Mouse (Mus musculus) hindbrain, embryonic 16.5 days (tissue): ENCODE measurements around the gene Eri3. TPM values are rescaled to one million over a fixed set of nuclear protein-coding genes. Genes with fewer than 3 reads are reported as not detected.

Source experiments
- ATAC-seq: fragments of 200-750 bp; cut with Nextera tagmentation; 2 replicates; pipeline ENCODE4 v1.8.0; 2017; ENCODE audit warnings: moderate TSS enrichment, moderate library complexity
- H3K27ac ChIP-seq: fragments of 300-500 bp; sonication (generic); 2 replicates; pipeline ENCODE4 v1.5.1; 2014; ENCODE audit warnings: low read depth, mild to moderate bottlenecking, control low read depth, low read length, moderate library complexity
- H3K27me3 ChIP-seq: fragments of 300-500 bp; sonication (generic); replicated peaks from 2 replicates; pipeline ENCODE4 v1.6.1; 2014; ENCODE audit warnings: low read length; ENCODE audit not compliant: control insufficient read depth, insufficient read depth
- H3K36me3 ChIP-seq: fragments of 300-500 bp; sonication (generic); 2 replicates; pipeline ENCODE4 v1.6.1; 2014; ENCODE audit warnings: mild to moderate bottlenecking, low read length, moderate library complexity, mixed read lengths; ENCODE audit not compliant: control insufficient read depth, insufficient read depth
- H3K4me1 ChIP-seq: fragments of 300-500 bp; sonication (generic); 2 replicates; pipeline ENCODE4 v1.6.1; 2014; ENCODE audit warnings: low read depth, low read length; ENCODE audit not compliant: control insufficient read depth, insufficient read depth
- H3K4me2 ChIP-seq: fragments of 300-500 bp; sonication (generic); 2 replicates; pipeline ENCODE4 v1.6.1; 2014; ENCODE audit warnings: mild to moderate bottlenecking, low read length, control low read depth, moderate library complexity
- H3K4me3 ChIP-seq: fragments of 300-500 bp; sonication (generic); 2 replicates; pipeline ENCODE4 v1.5.1; 2014; ENCODE audit warnings: mild to moderate bottlenecking, low read length, control low read depth, moderate library complexity
- H3K9ac ChIP-seq: fragments of 300-500 bp; sonication (generic); 2 replicates; pipeline ENCODE4 v1.6.1; 2014; ENCODE audit warnings: low read depth, mild to moderate bottlenecking, control low read depth, low read length, moderate library complexity
- H3K9me3 ChIP-seq: fragments of 300-500 bp; sonication (generic); 2 replicates; pipeline ENCODE4 v1.6.1; 2014; ENCODE audit warnings: mild to moderate bottlenecking, low read length, moderate library complexity; ENCODE audit not compliant: control insufficient read depth
- WGBS: fragments of 180-500 bp; shearing (Covaris S2); extraction: QIAGEN DNeasy Blood & Tissue Kit; methylation state at CpG from one replicate; pipeline ENCODE4 v1.1.7; 2014; 5-methylcytosine and 5-hydroxymethylcytosine counted together
- polyA plus RNA-seq: library from polyadenylated mRNA; unstranded; fragments of >200 nt; fragmentation: Nextera tagmentation; extraction: Ambion mirVana; gene quantifications from 2 replicates; pipeline ENCODE4 v1.2.1, GENCODE M21; 2015

Gene Eri3
- polyA plus RNA-seq, 1 experiment from 2014 or later: 276 TPM

DNA sequence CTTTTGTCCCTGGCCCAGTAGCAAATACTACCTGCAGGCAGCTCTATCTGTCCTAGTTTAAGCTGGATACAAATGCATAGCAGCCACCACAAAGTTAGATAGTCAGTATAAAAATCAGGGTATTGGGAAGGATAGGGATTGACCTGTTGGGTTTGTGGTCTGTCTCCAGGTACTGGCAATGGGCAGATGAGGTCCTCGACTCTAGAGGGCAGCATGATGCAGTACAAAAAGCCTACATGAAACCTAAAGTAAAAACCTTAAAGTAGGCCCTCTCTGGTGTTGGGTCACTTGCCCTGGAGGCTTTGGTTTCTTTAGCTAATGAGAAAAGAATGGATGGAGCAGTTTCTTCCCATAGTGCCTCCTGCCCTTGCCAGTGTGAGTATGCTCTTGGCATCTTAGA, 78.3 kb downstream of the Eri3 start:
- Histone ChIP-seq H3K27me3 (no peaks in the 10 kb centered on the region), H3K4me2 (no peak overlapping the region), H3K9me3 (no peaks in the 10 kb centered on the region), H3K27ac (no peak overlapping the region), H3K9ac (no peak overlapping the region), H3K4me3 (no peak overlapping the region), H3K4me1 (peaks cover 7% of the 10 kb centered on the region), H3K36me3 (no peaks in the 10 kb centered on the region)
- no peak for ATAC-seq
- 76% methylated on average over 1 of the region's 1 CpGs for WGBS

DNA sequence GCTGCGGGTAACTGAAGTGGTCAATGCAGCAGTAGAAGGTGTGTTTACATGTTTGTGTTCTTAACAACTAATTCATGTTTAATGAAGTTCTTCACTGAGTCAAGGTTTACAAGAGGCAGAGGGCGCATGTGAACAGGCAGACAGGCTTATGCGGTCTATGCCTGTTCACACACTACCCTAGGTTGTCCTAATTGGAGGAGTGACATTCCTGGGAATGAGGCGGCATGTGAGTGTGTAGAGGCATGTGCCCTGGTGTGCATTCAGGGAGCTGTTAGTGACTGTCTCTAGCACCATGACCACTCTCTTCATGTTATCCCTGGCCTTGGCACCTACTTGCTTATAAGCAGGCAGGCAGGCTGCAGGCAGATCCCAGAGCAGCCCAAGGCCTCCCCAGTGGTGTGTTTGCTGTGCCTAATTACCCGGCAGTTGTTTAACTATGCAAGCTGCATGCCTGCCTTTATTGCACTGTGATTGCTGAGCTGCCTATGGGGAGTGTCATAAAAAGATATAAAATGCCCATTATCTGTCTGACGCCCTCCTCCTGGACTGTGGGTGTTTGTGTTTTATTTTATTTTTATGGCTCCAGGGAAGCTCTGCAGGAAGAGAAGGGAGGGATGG, 80.0 kb downstream of the Eri3 start:
- H3K36me3 ChIP-seq: no peaks in the 10 kb centered on the region
- H3K4me3 ChIP-seq: no peak overlapping the region
- WGBS: 63% methylated on average over 6 of the region's 6 CpGs
- H3K27ac ChIP-seq: no peak overlapping the region; the same call in 1 of the 2 replicates
- H3K4me2 ChIP-seq: no peak overlapping the region
- no peaks in the 10 kb centered on the region for H3K9me3 ChIP-seq
- peaks cover 3% of the 10 kb centered on the region for H3K4me1 ChIP-seq
- no peaks in the 10 kb centered on the region for H3K27me3 ChIP-seq
- H3K9ac ChIP-seq: no peak overlapping the region
- ATAC-seq: peak; percentile 73

DNA sequence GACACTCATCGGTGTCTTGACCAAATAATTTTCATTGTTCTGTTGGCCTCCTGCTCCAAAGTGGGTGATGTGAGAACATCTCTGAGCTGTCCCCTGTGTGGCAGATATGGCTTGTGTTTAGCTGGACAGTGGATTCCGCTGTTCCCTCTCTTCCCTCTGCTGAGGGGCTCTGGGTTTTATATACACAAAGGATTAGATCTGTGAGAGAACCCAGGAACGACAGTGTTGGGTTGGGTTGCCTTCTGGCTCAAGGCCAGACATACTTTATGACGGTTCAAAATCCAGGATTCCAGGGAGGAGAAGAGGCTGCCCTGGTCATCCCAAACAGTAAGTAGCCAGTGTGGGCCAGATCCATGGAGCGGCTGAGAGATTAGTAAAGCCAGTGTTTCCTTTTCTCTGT, 83.4 kb downstream of the Eri3 start:
- Histone ChIP-seq H3K36me3 (no peaks in the 10 kb centered on the region), H3K9me3 (no peaks in the 10 kb centered on the region), H3K4me2 (no peak overlapping the region), H3K27ac (no peak overlapping the region), H3K9ac (no peak overlapping the region), H3K27me3 (no peaks in the 10 kb centered on the region), H3K4me3 (no peak overlapping the region), H3K4me1 (peaks cover 15% of the 10 kb centered on the region)
- 73% methylated on average over 5 of the region's 5 CpGs for WGBS
- no peak for ATAC-seq

DNA sequence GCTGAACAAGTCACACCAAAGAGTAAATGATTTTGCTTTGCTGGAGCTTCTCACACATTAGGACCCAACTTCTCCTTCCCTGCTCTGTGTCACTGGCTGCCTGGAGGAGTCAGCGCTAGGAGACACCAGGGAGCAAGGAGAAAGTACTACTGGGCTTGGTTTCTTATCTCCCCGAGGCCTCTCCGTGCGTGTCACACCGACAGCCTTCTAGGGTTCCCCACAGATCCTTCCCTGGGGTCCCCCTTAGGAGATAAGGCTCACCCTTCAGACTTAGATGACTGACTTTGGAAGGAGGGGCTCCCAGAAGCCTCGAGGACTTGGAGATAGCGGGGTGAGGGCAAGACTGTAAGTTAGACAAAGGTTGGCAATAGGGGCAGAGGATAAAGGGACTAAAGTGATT, 84.5 kb downstream of the Eri3 start:
- ATAC-seq: no peak
- H3K4me3 ChIP-seq: no peak overlapping the region
- H3K27ac ChIP-seq: no peak overlapping the region
- peaks cover 15% of the 10 kb centered on the region for H3K4me1 ChIP-seq
- no peak overlapping the region for H3K9ac ChIP-seq
- 94% methylated on average over 7 of the region's 7 CpGs for WGBS
- no peaks in the 10 kb centered on the region for H3K36me3 ChIP-seq
- H3K4me2 ChIP-seq: no peak overlapping the region
- no peaks in the 10 kb centered on the region for H3K9me3 ChIP-seq
- no peaks in the 10 kb centered on the region for H3K27me3 ChIP-seq

DNA sequence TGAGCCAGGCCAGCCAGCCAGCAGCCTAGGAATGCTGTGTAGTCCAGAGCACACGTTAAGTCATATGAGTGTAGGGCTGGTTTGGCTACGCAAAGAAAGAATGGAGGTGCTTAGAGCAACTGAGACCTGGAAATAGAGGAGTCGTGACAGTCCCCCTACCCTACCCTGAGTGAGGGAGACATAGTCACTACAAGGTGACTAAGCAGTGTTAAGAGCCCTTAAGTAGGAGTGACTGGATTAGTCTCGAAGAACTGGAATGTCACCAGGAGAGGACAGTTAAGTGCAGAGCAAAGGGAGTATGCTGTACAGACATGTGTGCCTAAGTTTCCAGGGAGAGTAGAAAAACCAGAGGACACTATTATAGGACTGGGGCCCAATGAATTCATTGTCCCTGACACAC, 86.0 kb downstream of the Eri3 start:
- Histone ChIP-seq H3K4me3 (no peak overlapping the region), H3K9ac (no peak overlapping the region), H3K4me1 (peaks cover 12% of the 10 kb centered on the region), H3K9me3 (no peaks in the 10 kb centered on the region), H3K36me3 (no peaks in the 10 kb centered on the region; the same call in 1 of the 2 replicates), H3K27ac (no peak overlapping the region; the same call in 1 of the 2 replicates), H3K27me3 (no peaks in the 10 kb centered on the region), H3K4me2 (no peak overlapping the region)
- WGBS: 88% methylated on average over 4 of the region's 4 CpGs
- peak; percentile 37; the same call in 1 of the 2 replicates for ATAC-seq

DNA sequence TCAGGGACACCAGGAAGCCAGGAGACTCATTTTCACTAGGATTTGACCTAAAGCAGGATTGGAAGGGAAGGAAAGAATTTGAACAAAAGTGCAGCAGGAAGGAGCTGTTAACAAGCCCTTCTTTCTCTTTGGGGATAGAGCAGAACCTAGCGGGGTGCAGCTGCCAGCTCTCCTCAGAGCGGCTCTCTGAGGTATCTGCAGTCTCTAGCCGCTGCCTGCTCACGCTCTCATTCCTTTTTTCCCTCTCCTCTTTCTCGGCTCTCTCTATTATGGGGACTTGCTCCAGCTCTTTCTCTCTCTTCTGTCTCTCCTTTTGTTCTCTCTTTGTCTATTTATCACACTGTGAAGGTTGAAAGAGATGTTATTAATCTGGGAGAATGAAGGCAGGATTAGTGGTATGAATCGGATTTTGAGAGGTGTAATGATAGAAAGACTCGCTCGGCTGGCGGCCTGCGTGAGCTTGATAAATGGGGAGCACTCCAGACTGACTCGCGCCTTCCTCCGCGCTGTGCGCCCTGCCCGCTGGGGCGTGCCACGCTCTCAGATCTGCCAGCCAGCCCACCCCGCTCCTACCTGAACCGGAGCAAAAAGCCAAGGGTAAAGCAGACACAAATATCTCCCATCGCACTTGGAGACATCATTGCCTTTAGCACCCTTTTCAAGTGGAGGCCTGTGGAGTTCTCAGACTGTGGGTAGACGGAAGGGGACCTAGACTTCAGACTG, 86.9 kb downstream of the Eri3 start:
- Histone ChIP-seq H3K4me2 (0 out of 2 replicates have a peak overlapping the region, but pooled peaks have one; percentile 8), H3K4me1 (peaks cover 12% of the 10 kb centered on the region), H3K27me3 (no peaks in the 10 kb centered on the region), H3K27ac (peak overlapping the region; percentile 64), H3K36me3 (no peaks in the 10 kb centered on the region; the same call in 1 of the 2 replicates), H3K9me3 (no peaks in the 10 kb centered on the region), H3K9ac (peak overlapping the region; percentile 18; the same call in 1 of the 2 replicates), H3K4me3 (no peak overlapping the region)
- ATAC-seq: peak; percentile 61
- 39% methylated on average over 22 of the region's 22 CpGs for WGBS

DNA sequence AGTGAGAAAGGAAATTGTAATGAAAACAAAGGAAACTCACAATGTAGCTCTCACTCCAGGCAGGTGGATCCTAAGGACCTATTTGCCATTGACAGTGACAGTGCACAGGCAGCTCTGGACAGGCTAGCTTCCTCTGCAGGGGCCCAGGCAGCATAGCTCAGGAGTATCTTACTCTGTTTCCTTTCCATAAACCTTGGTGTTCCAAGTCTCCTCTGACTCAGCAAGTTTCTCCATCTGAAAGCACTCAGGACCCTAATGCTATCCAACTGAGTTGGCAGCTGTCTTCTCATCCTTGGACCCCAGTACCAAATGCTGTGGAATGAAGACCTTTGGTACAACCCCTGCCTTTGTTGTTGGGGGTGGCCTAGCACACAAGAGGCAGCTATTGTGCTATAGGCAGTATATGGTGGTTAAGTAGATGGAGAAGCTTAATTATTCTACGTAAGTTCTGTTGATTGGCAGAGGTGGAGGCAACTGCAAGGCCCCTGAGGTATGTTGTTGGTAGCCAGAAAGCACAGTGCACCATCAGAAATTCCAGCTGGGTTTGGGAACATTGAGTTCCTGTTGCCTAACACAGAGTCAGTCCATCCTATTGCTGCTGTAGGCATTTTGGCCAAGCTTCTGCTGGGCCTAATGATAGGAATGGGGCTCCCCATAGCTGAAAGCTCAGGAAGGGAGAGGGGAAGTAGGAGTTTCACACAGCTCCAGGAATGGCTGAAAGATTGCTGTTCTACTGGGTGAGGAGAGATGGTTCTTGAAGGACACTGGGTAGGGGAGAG, 90.9 kb downstream of the Eri3 start:
- H3K4me1 ChIP-seq: peaks cover 28% of the 10 kb centered on the region
- no peak overlapping the region for H3K4me2 ChIP-seq
- no peak for ATAC-seq
- no peak overlapping the region for H3K4me3 ChIP-seq
- no peaks in the 10 kb centered on the region for H3K27me3 ChIP-seq
- H3K27ac ChIP-seq: no peak overlapping the region
- 90% methylated on average over 1 of the region's 1 CpGs for WGBS
- no peaks in the 10 kb centered on the region for H3K9me3 ChIP-seq
- H3K9ac ChIP-seq: no peak overlapping the region
- no peaks in the 10 kb centered on the region; the same call in 1 of the 2 replicates for H3K36me3 ChIP-seq

DNA sequence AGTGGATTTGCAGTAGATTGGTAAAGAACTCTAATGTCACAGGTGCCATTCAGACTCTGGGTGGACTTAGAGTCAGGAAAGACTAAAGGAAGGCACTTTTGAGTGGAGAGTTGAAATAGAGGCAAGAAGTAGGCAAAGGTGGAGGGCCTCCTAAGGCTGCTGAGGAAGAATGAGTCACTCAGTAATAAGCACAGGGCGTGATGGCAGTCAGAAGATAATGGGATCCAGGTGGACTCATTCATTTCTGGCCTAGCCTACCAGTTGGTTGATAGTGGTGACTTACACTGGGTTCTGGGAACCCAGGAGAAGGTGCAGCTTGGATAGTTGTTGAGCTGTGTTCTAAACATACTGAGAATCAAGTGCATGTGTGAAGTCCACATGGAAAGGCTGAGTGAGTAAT, 91.6 kb downstream of the Eri3 start:
- no peak for ATAC-seq
- H3K4me1 ChIP-seq: peaks cover 30% of the 10 kb centered on the region
- no peaks in the 10 kb centered on the region; the same call in 1 of the 2 replicates for H3K36me3 ChIP-seq
- no peak overlapping the region for H3K4me2 ChIP-seq
- no peak overlapping the region for H3K4me3 ChIP-seq
- no peaks in the 10 kb centered on the region for H3K27me3 ChIP-seq
- H3K9me3 ChIP-seq: no peaks in the 10 kb centered on the region
- no peak overlapping the region for H3K27ac ChIP-seq
- no peak overlapping the region for H3K9ac ChIP-seq
- 92% methylated on average over 1 of the region's 1 CpGs for WGBS

DNA sequence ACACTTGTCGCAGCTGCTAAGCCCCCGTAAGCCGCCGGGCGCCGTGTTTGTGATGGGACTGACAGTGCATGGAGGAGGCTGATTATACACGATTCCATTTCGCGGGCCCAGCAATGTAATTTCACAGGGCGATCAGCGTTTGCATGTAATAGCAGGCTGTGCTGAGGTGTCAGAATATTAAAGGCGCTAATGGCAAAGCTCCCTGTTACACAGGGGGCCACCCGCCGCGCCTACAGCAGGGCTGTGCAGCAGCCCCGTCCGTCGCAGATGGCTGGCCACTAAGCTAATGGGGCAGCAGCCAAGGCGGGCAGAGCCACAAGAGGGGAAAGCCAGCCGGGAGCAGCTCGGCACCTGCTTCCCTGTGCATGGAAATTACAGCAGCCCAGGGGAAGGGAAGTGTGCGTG, 94.9 kb downstream of the Eri3 start:
- 14% methylated on average over 22 of the region's 22 CpGs for WGBS
- no peaks in the 10 kb centered on the region for H3K27me3 ChIP-seq
- H3K4me3 ChIP-seq: no peak overlapping the region
- H3K9ac ChIP-seq: no peak overlapping the region
- H3K36me3 ChIP-seq: no peaks in the 10 kb centered on the region; the same call in 1 of the 2 replicates
- H3K27ac ChIP-seq: peak overlapping the region; percentile 76
- no peaks in the 10 kb centered on the region for H3K9me3 ChIP-seq
- peak; percentile 86 for ATAC-seq
- H3K4me1 ChIP-seq: peaks cover 35% of the 10 kb centered on the region
- H3K4me2 ChIP-seq: peak overlapping the region; percentile 32; the same call in 1 of the 2 replicates
